Mouse (Mus musculus) frontal cortex, postnatal 14 days (tissue): ENCODE measurements at regions not wholly inside any gene's neighbourhood (a gene's known extent, or its start where the extent isn't known, plus 50 kb on each side); places are given as distances from the start of the nearest gene placed in this dataset.
"Not testable (repeated sequence)": the region's sequence is repeated elsewhere in the genome, so short reads cannot be mapped to it uniquely, and the experiment has no call there.

Experiments
- DNase-seq, 2 experiments: peaks; one replicate each; pipeline ENCODE4 v3.0.0; 2022; ENCODE audit warnings: low spot score in 2 of 2

- DNase-seq, result no peak
Observed at GRCm38 (mm10) chr8:30063148-30063547, 2615.7 kb downstream of the Poteg start.

- no peak for DNase-seq
Observed at GRCm38 (mm10) chr8:30077726-30078125, 2630.3 kb downstream of the Poteg start.

- DNase-seq, result no peak
Observed at GRCm38 (mm10) chr8:30127766-30128165, 2680.3 kb downstream of the Poteg start.

GRCm38 (mm10) chr8:30134999-30135398 lies 2687.5 kb downstream of the Poteg start:
- DNase-seq, result no peak

GRCm38 (mm10) chr8:30151181-30151844 lies 2703.8 kb downstream of the Poteg start:
- DNase-seq, result no peak

- no peak for DNase-seq
Observed at GRCm38 (mm10) chr8:30152921-30153320, 2705.5 kb downstream of the Poteg start.

GRCm38 (mm10) chr8:30171881-30172280 lies 2724.4 kb downstream of the Poteg start:
- no peak for DNase-seq

GRCm38 (mm10) chr8:30202746-30203145 lies 2755.3 kb downstream of the Poteg start:
- DNase-seq, result not testable (repeated sequence)

GRCm38 (mm10) chr8:30227354-30227753 lies 2779.9 kb downstream of the Poteg start:
- DNase-seq, result peak in 1 of 2 experiments; percentile 3

- DNase-seq, result no peak
Observed at GRCm38 (mm10) chr8:30233266-30233665, 2785.8 kb downstream of the Poteg start.

- no peak for DNase-seq
Observed at GRCm38 (mm10) chr8:30251797-30252196, 2804.3 kb downstream of the Poteg start.

- DNase-seq, result no peak
Observed at GRCm38 (mm10) chr8:30269949-30270910, 2822.8 kb downstream of the Poteg start.

- peak in 1 of 2 experiments; percentile 5 for DNase-seq
Observed at GRCm38 (mm10) chr8:30289169-30289568, 2841.7 kb downstream of the Poteg start.

- no peak for DNase-seq
Observed at GRCm38 (mm10) chr8:30331201-30331600, 2883.7 kb downstream of the Poteg start.

GRCm38 (mm10) chr8:30333352-30333751 lies 2885.9 kb downstream of the Poteg start:
- no peak for DNase-seq

GRCm38 (mm10) chr8:30359464-30359863 lies 2912.0 kb downstream of the Poteg start:
- no peak for DNase-seq

GRCm38 (mm10) chr8:30365721-30366120 lies 2918.3 kb downstream of the Poteg start:
- no peak for DNase-seq

GRCm38 (mm10) chr8:30391936-30392335 lies 2944.5 kb downstream of the Poteg start:
- no peak for DNase-seq

GRCm38 (mm10) chr8:30439423-30439822 lies 2989.1 kb upstream of the 5930422O12Rik start:
- no peak for DNase-seq

GRCm38 (mm10) chr8:30441821-30442220 lies 2986.7 kb upstream of the 5930422O12Rik start:
- no peak for DNase-seq

- no peak for DNase-seq
Observed at GRCm38 (mm10) chr8:30443874-30444273, 2984.6 kb upstream of the 5930422O12Rik start.

- no peak for DNase-seq
Observed at GRCm38 (mm10) chr8:30444274-30444673, 2984.2 kb upstream of the 5930422O12Rik start.

- DNase-seq, result no peak
Observed at GRCm38 (mm10) chr8:30458136-30458535, 2970.4 kb upstream of the 5930422O12Rik start.
